Mouse (Mus musculus): ENCODE measurements around the gene Gm45234.

- no peak for TF ChIP-seq E2F4 (IDR thresholded peaks at IDR 0.05; ENCODE audit: insufficient read depth)
- TF ChIP-seq POLR2A (IDR thresholded peaks at IDR 0.05; ENCODE audit: insufficient read length, low read depth) = no peak
- no peak for TF ChIP-seq MAX (IDR thresholded peaks at IDR 0.05; ENCODE audit: low read depth)
- no peak for TF ChIP-seq USF1 (IDR thresholded peaks at IDR 0.05; ENCODE audit: low read depth)
- no peak for TF ChIP-seq CEBPB (IDR thresholded peaks at IDR 0.05; ENCODE audit: insufficient read depth, poor library complexity, severe bottlenecking)
- no peak for TF ChIP-seq POLR2AphosphoS2 (IDR thresholded peaks at IDR 0.05; ENCODE audit: insufficient read length, low read depth)
Observed at GRCm38 (mm10) chr6:124719354-124719978, 36.4 kb downstream of the Gm45234 start.

Measured in myocyte (in vitro differentiated cells).